In the genomic region with DNA sequence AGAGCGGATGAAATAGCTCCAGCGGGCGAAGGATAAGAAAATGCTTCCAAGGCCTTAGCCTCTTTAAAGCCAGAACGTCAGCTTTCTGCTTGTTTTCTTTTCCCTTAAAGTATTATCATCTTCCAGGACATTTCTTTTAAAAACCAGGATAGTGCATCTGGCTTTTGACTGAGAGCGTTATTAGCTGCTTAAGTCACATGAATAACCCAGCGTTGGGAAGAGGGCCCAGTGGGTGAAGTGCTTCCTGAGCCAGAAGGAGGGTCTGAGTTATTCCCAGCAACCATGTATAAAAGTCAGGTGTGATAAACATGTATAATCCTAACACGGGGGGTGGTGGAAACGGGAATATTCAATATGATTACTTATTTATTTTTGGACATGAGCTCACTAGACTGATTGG, we compare ENCODE assay signal across 14 mouse cellular contexts.
A peak's percentile ranks its signal among the peaks of the same experiment; 100 is the strongest.
DNase-seq lines count a peak whose midpoint lies in the region; ATAC-seq and TF ChIP-seq lines count a peak whose summit lies in the region.
"Had no signal": no experiment of that assay in that cellular context is flagged by ENCODE, and none has a peak within 500 bp of the region (broad histone marks: within the 10 kb centered on the region; RNA-seq: fewer than 3 reads in every experiment).

No protein-coding gene starts in this region.

- H3K36me3 ChIP-seq in heart, embryonic 13.5 days = peaks cover 13% of the 10 kb centered on the region; the same call in 1 of the 2 replicates
- H3K36me3 ChIP-seq in lung, embryonic 14.5 days (ENCODE audit: insufficient read depth) = no peaks in the 10 kb centered on the region
- H3K36me3 ChIP-seq in heart, embryonic 14.5 days (ENCODE audit: control insufficient read depth, insufficient read depth, low read length) = 0 out of 2 replicates have a peak, but pooled peaks cover 5% of the 10 kb centered on the region
- H3K36me3 ChIP-seq in intestine, postnatal 0 days (ENCODE audit: control insufficient read depth, insufficient read depth) = peaks cover 12% of the 10 kb centered on the region
- H3K36me3 ChIP-seq: hindbrain, embryonic 15.5 days; liver, embryonic 12.5 days; midbrain, embryonic 15.5 days; neural tube, embryonic 15.5 days had no signal

- TF ChIP-seq CTCF in lung, embryonic 14.5 days (IDR thresholded peaks at IDR 0.05; ENCODE audit: low read depth) = no peak
- no peak for TF ChIP-seq CTCF in intestine, postnatal 0 days (IDR thresholded peaks at IDR 0.05; ENCODE audit: low read depth)

- intact Hi-C loops in heart, postnatal 36 days (cut with DNase I) = loop anchor here (1.0 to 5.0 kb wide), 2 partner anchors 50 to 60 kb away; a partner anchor contains a TSS

- no peak for DNase-seq in heart, postnatal 36 days
- DNase-seq in lung, embryonic 14.5 days = no peak
- DNase-seq in lung, postnatal 25 days (ENCODE audit: low spot score) = no peak
- DNase-seq in retina, embryonic 14.5 days (ENCODE audit: low spot score) = no peak
- DNase-seq: right cerebral cortex, postnatal 14 days had no signal

- WGBS in heart, embryonic 13.5 days = 54% methylated on average over 8 of the region's 8 CpGs
- WGBS in lung, embryonic 14.5 days = 45% methylated on average over 8 of the region's 8 CpGs
- 56% methylated on average over 8 of the region's 8 CpGs for WGBS in heart, embryonic 14.5 days
- WGBS in intestine, postnatal 0 days = 48% methylated on average over 8 of the region's 8 CpGs

- peak overlapping the region; percentile 34; the same call in 1 of the 2 replicates for H3K9ac ChIP-seq in heart, embryonic 13.5 days
- no peak overlapping the region for H3K9ac ChIP-seq in lung, embryonic 14.5 days
- 0 out of 2 replicates have a peak overlapping the region, but pooled peaks have one; percentile 6 for H3K9ac ChIP-seq in heart, embryonic 14.5 days (ENCODE audit: low read length)
- H3K9ac ChIP-seq in intestine, postnatal 0 days (ENCODE audit: low read depth, low read length) = no peak overlapping the region
- H3K9ac ChIP-seq: hindbrain, embryonic 15.5 days; liver, embryonic 12.5 days; midbrain, embryonic 15.5 days; neural tube, embryonic 15.5 days had no signal

- no peak for ATAC-seq in heart, embryonic 13.5 days (ENCODE audit: extremely low read depth, insufficient number of reproducible peaks, low FRiP score, low TSS enrichment)
- no peak for ATAC-seq in lung, embryonic 14.5 days (ENCODE audit: insufficient read depth)
- no peak for ATAC-seq in heart, embryonic 14.5 days (ENCODE audit: insufficient number of reproducible peaks, insufficient read depth, low FRiP score, low read depth)
- no peak for ATAC-seq in intestine, postnatal 0 days
- no peak for ATAC-seq in megakaryocyte progenitor cell, adult 5-6 weeks (replicated peaks; ENCODE audit: poor library complexity)
- ATAC-seq: liver, embryonic 12.5 days had no signal

- no peak overlapping the region for H3K4me3 ChIP-seq in heart, embryonic 13.5 days
- no peak overlapping the region for H3K4me3 ChIP-seq in lung, embryonic 14.5 days (ENCODE audit: low read depth, low read length)
- no peak overlapping the region for H3K4me3 ChIP-seq in heart, embryonic 14.5 days (ENCODE audit: control insufficient read depth in 1 of 2, insufficient read depth in 1 of 2, low read depth in 1 of 2, low read length in 2 of 2)
- no peak overlapping the region for H3K4me3 ChIP-seq in intestine, postnatal 0 days (ENCODE audit: low read depth, low read length)
- H3K4me3 ChIP-seq: erythroblast, embryonic 14.5 days; hindbrain, embryonic 15.5 days; liver, embryonic 12.5 days; midbrain, embryonic 15.5 days; neural tube, embryonic 15.5 days had no signal

- H3K4me2 ChIP-seq in heart, embryonic 13.5 days = 0 out of 2 replicates have a peak overlapping the region, but pooled peaks have one; percentile 2
- H3K4me2 ChIP-seq in lung, embryonic 14.5 days = no peak overlapping the region
- H3K4me2 ChIP-seq in heart, embryonic 14.5 days (ENCODE audit: low read length) = peak overlapping the region; percentile 8; the same call in 1 of the 2 replicates
- H3K4me2 ChIP-seq in intestine, postnatal 0 days (replicated peaks; ENCODE audit: low read depth) = peak overlapping the region; percentile 24; the same call in 1 of the 2 replicates
- H3K4me2 ChIP-seq: hindbrain, embryonic 15.5 days; liver, embryonic 12.5 days; midbrain, embryonic 15.5 days; neural tube, embryonic 15.5 days had no signal

- H3K27me3 ChIP-seq in heart, embryonic 13.5 days (replicated peaks) = no peaks in the 10 kb centered on the region
- H3K27me3 ChIP-seq in lung, embryonic 14.5 days (ENCODE audit: insufficient read depth, low read length) = no peaks in the 10 kb centered on the region
- no peaks in the 10 kb centered on the region for H3K27me3 ChIP-seq in heart, embryonic 14.5 days (ENCODE audit: control insufficient read depth, insufficient read depth, low read length)
- H3K27me3 ChIP-seq in intestine, postnatal 0 days (replicated peaks; ENCODE audit: control insufficient read depth, insufficient read depth, low read length) = no peaks in the 10 kb centered on the region
- H3K27me3 ChIP-seq: hindbrain, embryonic 15.5 days; liver, embryonic 12.5 days; midbrain, embryonic 15.5 days; neural tube, embryonic 15.5 days had no signal

- no peaks in the 10 kb centered on the region for H3K9me3 ChIP-seq in heart, embryonic 13.5 days
- H3K9me3 ChIP-seq in lung, embryonic 14.5 days (ENCODE audit: low read depth, low read length) = no peaks in the 10 kb centered on the region
- no peaks in the 10 kb centered on the region for H3K9me3 ChIP-seq in heart, embryonic 14.5 days (ENCODE audit: control insufficient read depth, low read length)
- no peaks in the 10 kb centered on the region for H3K9me3 ChIP-seq in intestine, postnatal 0 days (ENCODE audit: control insufficient read depth)
- H3K9me3 ChIP-seq: hindbrain, embryonic 15.5 days; liver, embryonic 12.5 days; midbrain, embryonic 15.5 days; neural tube, embryonic 15.5 days had no signal

- peak overlapping the region; percentile 65 for H3K27ac ChIP-seq in heart, embryonic 13.5 days (replicated peaks)
- peak overlapping the region; percentile 77; the same call in 1 of the 2 replicates for H3K27ac ChIP-seq in lung, embryonic 14.5 days (ENCODE audit: low read depth)
- H3K27ac ChIP-seq in heart, embryonic 14.5 days (replicated peaks in 1 of 2; ENCODE audit: control insufficient read depth in 1 of 2, insufficient read depth in 1 of 2, low read depth in 2 of 2, low read length in 2 of 2) = peak overlapping the region; percentile 28 to 59; a peak in 3 of 4 replicates
- H3K27ac ChIP-seq in intestine, postnatal 0 days (ENCODE audit: low read depth, low read length) = 0 out of 2 replicates have a peak overlapping the region, but pooled peaks have one; percentile 81
- H3K27ac ChIP-seq: liver, embryonic 12.5 days; midbrain, embryonic 15.5 days had no signal

- peaks cover 78% of the 10 kb centered on the region for H3K4me1 ChIP-seq in heart, embryonic 13.5 days
- peaks cover 22% of the 10 kb centered on the region for H3K4me1 ChIP-seq in lung, embryonic 14.5 days (ENCODE audit: insufficient read depth)
- H3K4me1 ChIP-seq in heart, embryonic 14.5 days (ENCODE audit: control insufficient read depth in 2 of 2, insufficient read depth in 2 of 2, low read length in 2 of 2) = peaks cover 26 to 76% of the 10 kb centered on the region in 2 experiments
- H3K4me1 ChIP-seq in intestine, postnatal 0 days (replicated peaks; ENCODE audit: control insufficient read depth, insufficient read depth, low read length) = peaks cover 22% of the 10 kb centered on the region; the same call in 1 of the 2 replicates

Comparison
In these comparisons a context has a peak if more than half of its experiments do, and no peak if none do; other contexts are left out.
1. H3K9ac ChIP-seq: peak in heart, embryonic 13.5 days (single experiment) and heart, embryonic 14.5 days (single experiment); none in lung, embryonic 14.5 days (single experiment) and intestine, postnatal 0 days (single experiment).
2. Peak in every context shown above with its lines, with median percentiles within 50 percentile points of each other: H3K27ac ChIP-seq.